Mouse (Mus musculus) kidney, adult 11 months (tissue): ENCODE measurements at regions not wholly inside any gene's neighbourhood (a gene's known extent, or its start where the extent isn't known, plus 50 kb on each side); places are given as distances from the start of the nearest gene placed in this dataset.
A peak's percentile ranks its signal among the peaks of the same experiment; 100 is the strongest.

Source experiments
- DNase-seq: peaks from one replicate; pipeline ENCODE4 v3.0.0; 2022

- DNase-seq: no peak
These were observed 149.2 kb downstream of the Tinag start for GRCm38 (mm10) chr9:76896347-76896746.

- no peak for DNase-seq
These were observed 163.8 kb downstream of the Tinag start for GRCm38 (mm10) chr9:76881830-76882229.

DNA sequence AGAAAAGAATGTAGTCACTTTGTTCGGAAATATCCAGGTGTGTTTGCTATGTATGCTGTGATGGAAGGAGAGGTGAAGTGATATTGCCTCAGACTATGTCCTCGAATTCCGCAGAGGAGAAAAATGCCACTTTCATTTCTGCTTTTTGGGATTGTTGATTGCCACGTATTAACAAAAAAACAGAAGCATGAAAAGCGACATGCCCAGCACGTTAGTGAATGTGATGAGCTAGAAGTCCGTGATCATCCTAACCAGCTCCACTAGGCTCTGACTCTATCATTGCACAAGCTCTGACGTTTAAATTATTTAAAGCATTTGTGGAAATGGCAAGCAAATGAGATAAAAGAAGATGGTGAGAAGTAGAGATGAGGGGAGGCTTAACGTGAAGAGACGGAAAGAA lies 169.6 kb downstream of the Tinag start:
- DNase-seq: no peak

DNA sequence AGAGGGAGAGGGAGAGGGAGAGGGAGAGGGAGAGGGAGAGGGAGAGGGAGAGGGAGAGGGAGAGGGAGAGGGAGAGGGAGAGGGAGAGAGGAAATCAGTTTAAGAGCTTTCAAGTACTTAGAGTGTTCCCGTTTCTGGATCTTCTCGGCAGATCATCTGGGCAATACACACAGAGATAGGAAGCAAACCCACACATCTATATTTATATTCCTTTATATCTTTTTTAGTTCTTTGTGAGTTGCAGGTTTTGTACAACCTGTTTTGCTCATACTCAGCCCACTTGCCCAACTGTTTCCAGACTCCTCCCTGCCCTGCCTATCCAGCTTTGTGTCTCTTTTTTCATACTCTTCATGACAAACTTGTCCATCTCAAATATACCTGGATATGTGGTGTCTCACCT lies 173.2 kb downstream of the Tinag start:
- no peak for DNase-seq

DNA sequence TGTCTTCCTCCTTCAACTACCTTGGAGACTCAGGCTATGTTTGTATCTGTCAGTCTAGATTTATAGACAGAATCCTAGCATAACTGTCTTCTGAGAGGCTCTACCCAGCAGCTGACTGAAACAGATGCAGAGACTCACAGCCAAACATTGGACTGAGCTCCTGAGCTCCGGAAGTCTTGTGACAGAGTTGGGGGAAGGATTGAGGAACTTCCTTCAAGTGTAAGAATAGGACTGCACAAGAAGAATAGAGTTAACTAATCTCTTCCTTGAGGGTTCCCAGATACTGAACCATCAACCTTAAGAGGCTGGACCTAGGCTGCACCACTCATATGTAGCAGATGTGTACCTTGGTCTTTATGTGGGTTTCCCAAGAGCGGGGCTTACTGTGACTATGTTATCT lies 176.0 kb downstream of the Tinag start:
- no peak for DNase-seq

DNA sequence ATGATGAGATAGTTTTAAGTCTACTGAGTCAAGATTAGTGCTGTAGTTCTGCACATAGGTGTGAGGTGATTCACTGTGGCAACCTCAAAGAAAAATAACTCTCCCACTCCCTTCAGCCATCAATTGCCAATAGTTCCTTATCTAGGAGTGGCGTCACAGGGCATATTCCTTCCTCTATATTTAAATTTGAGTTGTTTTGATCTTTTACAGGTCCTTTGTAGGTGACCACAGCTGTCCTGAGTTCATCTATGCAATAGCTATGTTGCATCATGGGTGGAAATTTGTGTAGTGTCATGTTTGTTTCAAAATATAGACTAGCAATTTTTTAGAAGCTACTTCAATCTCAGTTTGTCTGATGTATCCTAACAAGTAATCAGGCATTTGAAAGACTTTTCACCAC lies 177.0 kb downstream of the Tinag start:
- DNase-seq: no peak

- DNase-seq: no peak
These were observed 223.4 kb downstream of the Tinag start for GRCm38 (mm10) chr9:76822173-76822572.

GRCm38 (mm10) chr9:76794951-76795350 lies 228.0 kb upstream of the Fam83b start:
- DNase-seq: no peak

- DNase-seq: peak; percentile 58
These were observed 221.7 kb upstream of the Fam83b start for GRCm38 (mm10) chr9:76788654-76789053.
